Mouse (Mus musculus) layer of hippocampus, postnatal 10 days (tissue): ENCODE data around the gene Pgap3. TPM values are rescaled to one million over a fixed set of nuclear protein-coding genes. Genes with fewer than 3 reads are reported as not detected.

Experiments
- DNase-seq, 2 experiments: peaks; one replicate each; pipeline ENCODE4 v3.0.0; 2021; ENCODE audit warnings: low spot score in 2 of 2
- long read RNA-seq: library from polyadenylated mRNA; stranded (forward); transcript quantifications from one replicate; pipeline ENCODE4 v2.0.0, GENCODE M21; 2023
- total RNA-seq, 2 experiments: library from RNA; stranded (reverse); gene quantifications; 2 replicates each; pipeline ENCODE4 v1.2.3; 2021

Pgap3 gene
- total RNA-seq = 10 to 100 TPM in 1 of 2 experiments, 1 to 10 TPM in 1; 8.9 to 10.1 TPM
- long read RNA-seq, partial matches to known transcripts = 0 of 6 reads
- long read RNA-seq, other reads (novel, unspliced or antisense) = 3 of 6 reads

DNA sequence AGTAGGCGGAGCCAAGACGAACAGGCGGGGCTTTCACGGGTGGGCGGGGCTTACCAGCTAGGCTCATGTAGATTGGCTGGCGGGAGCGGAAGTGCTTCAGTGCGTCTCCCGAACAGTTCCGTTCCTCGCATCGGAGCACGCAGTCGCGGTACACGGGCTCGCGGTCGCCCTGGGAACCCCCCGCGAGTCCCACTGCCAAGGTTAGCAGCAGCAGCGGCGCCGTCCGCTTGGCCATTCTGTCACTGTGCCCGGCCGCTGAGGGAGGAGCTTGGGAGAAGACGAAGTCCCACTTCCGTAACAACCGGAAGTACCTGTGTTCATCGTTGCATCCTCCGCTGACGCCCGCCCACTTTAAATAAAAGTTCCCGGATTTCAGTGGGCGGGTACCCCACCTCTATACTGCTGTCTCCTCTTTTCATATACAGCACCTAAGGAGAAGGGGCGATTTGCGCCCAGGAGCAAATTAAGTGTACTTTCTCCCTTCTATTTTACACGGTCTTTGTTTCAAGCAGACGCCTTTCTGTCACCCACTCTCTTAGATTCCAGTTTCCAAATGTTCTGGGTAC lies at the start of gene Pgap3:
TSS of gene Pgap3 (minus strand) at position 330 of the 566 bp plus-strand sequence.
- peak; percentile 88 to 90 for DNase-seq

- no peak for DNase-seq
These were observed 49.1 kb upstream of the Pgap3 start for GRCm38 (mm10) chr11:98449419-98449818.

GRCm38 (mm10) chr11:98448191-98448790 lies 48.0 kb upstream of the Pgap3 start:
- DNase-seq = no peak

DNA sequence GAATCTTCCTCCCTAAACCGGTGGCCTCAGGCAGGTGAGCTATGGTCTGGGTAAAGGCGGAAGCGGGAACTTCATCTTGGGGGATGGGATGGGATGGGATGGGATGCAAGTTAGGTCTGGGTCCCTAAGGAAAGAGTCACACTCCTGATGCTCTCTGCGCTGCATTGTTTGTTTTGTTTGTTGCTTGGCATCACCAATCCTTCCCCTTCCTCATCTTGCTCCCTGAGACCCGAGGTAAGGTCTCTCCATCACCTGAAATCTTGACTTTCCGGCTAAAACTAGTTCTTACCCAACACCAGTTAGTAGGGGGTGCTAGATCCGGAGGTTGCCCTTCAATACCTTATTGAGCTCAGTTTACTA lies 47.2 kb upstream of the Pgap3 start:
- no peak for DNase-seq

DNA sequence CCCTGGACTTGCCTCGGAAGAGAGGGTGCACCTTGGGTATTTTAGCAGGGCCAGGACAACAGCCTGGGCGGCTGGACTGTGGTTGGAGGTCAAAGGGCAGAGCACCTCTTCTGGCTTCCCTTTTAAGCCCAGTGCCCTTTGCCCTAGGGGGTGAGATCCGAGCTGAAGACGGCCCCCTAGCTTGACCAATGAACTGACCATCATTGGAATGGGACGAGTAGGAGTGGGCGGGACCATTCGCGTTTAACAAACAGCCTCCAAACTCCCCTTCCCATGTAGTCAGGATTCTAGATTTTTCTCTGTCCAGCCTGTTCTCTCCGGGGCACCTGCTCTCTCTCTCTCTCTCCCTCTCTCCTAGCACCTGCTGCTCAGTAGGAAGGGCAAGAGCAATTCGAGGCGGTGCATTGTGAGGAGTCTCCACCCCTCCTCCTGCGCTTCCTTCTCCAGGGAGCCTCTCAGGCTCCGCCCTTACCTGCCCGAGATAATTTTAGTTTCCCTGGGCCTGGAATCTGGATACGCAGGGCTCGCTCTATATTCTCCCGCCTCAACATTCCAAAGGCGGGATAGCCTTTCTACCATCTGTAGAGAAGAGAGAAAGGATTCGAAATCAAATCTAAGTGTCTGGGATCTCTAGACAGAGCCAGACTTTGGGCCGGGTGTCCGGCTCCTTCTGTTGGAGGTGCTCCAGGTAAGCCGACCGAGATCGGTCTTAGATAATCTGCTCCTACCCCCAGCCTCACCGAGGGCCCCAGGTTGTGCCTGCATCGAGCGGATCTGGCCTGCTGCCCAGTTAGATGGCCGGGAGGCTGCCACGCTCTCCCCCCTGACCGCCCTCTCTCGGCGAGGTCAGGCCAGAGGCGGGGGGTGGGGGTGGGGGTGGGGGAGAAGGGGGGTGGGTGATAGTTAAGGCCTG lies 46.5 kb upstream of the Pgap3 start:
- DNase-seq = no peak

GRCm38 (mm10) chr11:98446213-98446561 lies 45.9 kb upstream of the Pgap3 start, which contains the start of gene Grb7:
Gene Grb7, plus strand, starts transcription at chr11:98446394.
- no peak for DNase-seq

GRCm38 (mm10) chr11:98445679-98446078 lies 45.4 kb upstream of the Pgap3 start:
- no peak for DNase-seq

DNA sequence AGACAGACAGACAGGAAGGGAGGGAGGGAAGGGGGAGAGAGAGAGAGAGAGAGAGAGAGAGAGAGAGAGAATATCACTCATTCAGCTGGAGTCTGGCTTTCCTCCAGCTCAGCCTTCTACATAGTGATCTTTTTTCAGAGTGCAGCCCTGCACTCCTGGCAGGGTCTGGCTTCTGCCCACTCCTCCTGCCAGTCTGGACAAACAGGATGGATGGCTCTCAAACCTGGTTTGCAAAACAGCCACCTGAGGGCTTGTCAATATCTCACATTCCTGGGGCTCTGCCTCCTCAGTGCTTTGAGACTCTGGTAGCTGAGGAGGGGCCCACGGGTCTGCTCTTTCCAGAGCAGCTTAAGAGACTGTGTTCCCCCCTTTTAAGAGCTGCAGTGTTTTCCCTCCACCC lies 44.9 kb upstream of the Pgap3 start:
- no peak for DNase-seq

- no peak for DNase-seq
These were observed 43.4 kb upstream of the Pgap3 start for GRCm38 (mm10) chr11:98443688-98444087.

DNA sequence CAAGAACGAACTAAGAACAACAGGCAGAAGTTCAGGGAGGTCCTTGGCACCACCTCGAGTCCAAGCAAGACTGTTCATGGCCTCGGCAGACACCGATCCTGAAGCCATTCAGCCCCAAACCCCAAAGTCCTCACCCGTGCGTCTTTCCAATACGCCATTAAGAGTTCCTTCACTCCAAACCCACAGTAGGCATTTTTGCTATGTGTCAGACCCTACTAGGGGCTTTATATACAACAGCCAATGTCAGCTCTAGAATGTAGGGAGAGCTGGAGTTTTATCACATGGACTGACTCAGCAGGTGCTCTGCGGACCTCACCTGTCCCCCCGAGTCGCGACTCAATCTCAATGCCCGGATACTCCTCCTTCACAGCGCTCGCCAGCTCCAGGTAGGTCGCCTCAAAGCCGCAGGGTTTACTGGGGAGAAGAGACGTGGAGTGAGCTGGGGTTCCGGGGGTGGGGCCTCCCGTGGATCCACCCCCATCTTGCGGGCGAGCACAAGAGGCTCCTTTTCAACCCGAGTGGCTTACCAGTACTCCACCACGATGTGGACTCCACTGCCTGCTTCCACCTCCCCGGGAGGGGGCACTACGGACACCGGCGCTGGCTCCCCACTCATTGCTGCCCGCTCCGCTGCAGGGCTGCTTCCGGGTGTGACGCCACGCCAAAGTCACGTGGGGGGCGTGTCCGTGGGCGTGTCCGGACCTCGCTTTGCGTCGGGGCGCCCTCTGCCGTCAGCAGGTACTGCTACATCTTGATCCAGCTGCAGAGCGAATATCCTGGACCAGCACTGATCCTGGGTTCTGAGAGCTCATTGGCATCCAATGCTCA lies 38.3 kb upstream of the Pgap3 start, which contains the start of gene Mien1:
TSS of gene Mien1 (minus strand) at position 661 of the 828 bp plus-strand sequence.
- DNase-seq = peak; percentile 99

DNA sequence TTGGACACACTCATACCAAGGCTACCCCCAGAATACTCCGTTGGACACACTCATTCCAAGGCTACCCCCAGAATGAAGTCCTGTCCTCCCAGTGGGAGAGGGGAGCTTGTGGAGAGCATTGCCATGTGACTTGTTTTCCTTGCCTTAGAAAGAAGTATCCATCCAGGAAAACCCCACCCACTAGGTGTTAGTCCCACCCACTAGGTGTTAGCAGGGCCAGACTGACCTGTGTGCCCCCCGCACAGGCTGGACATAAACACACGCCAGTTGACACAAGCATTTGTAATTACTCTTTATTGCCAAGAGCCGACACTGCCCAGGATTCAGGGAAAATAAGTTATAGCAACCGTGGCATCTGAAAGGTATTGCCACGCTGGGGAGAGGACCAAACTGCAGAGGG lies 37.2 kb upstream of the Pgap3 start:
- no peak for DNase-seq

DNA sequence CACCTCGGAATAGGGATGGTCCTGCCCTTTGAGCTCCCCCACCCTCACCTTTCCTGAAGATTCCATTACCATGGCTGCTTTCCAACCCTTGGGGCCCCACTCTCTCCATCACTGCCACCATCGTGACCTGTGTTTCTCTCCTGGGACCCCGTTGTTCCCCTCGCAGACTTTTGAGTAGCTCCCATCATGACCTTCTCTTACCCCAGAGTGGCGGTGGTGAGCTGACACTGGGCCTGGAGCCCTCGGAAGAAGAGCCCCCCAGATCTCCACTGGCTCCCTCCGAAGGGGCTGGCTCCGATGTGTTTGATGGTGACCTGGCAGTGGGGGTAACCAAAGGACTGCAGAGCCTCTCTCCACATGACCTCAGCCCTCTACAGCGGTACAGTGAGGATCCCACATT lies 35.4 kb upstream of the Pgap3 start:
- DNase-seq = no peak

- DNase-seq = no peak
These were observed 31.6 kb upstream of the Pgap3 start for GRCm38 (mm10) chr11:98431743-98432502.

- DNase-seq = no peak
These were observed 28.1 kb upstream of the Pgap3 start for GRCm38 (mm10) chr11:98428436-98428835.

DNA sequence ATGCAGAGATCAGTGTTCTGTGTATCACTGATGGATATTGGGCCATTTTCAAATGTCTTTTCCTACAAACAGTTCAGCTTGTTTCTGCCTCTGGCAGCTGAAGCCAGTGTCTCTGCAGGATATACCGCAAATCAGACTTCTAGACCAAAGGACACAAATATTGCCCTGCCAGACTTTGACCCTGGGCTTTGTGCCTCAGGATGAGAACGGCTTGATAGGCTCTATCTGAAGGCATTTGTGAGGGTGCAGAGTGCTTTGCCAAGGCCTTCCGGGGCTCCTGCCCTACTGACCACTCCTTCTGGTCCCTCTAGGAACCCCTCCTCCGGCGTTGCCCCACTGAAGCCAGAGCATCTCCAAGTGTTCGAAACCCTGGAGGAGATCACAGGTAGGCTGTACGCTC lies 26.3 kb upstream of the Pgap3 start:
- DNase-seq = no peak

GRCm38 (mm10) chr11:98418939-98419547 lies 18.8 kb upstream of the Pgap3 start:
- DNase-seq = no peak

DNA sequence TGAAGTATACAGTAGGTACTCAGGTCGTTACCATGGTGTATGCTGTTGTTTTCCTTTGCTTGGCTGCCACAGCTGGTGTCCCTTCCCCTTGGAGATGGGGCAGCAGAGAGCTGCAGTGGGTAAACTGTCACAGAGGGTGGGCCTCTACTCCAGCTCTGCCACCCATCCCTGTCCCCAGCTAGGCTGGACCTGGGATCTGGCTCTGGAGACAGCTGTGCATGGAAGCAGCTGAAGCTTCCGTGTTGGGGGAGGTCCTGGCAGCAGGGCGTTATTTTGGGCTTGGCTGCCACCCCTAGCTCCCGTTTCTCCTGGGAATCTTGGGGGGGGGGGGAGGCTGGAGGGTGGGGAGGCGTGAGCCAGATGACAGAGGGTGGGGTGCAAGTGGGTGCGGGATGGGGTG lies 18.0 kb upstream of the Pgap3 start:
- no peak for DNase-seq

- no peak for DNase-seq
These were observed 16.8 kb upstream of the Pgap3 start for GRCm38 (mm10) chr11:98417074-98417473.

DNA sequence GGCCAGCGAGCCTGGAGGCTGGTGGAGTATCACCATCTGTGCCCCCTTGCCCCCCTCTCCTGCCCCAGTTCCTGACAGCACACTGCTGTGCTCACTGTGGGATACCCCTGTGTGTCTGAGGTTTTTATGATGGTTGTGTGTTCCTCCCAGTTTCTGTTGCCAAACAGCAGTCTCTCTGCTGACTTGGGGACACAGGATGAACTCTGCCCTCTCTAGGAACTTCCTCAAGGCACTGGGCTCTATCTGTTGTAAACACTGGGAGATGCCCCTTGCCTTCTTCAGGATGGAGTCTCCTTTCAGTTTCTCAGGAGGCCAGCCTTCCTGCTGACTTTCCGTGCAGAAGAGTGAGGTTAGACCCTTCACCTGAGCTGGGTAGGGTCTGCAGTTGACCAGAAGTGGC lies 13.9 kb upstream of the Pgap3 start:
- DNase-seq = no peak

GRCm38 (mm10) chr11:98413731-98414130 lies 13.4 kb upstream of the Pgap3 start:
- DNase-seq = no peak
